Mouse (Mus musculus): ENCODE data around the gene Dnah2. TPM values are rescaled to one million over a fixed set of nuclear protein-coding genes. Genes with fewer than 3 reads are reported as not detected.

Gene Dnah2
- total and polyA plus RNA-seq, 3 experiments: 0.08 to 0.41 (median 0.23) TPM

- intact Hi-C loops (cut with DNase I): loop anchor here (1.0 kb wide), 2 partner anchors 121 to 132 kb away; no protein-coding TSS in a partner anchor
- H3K27ac ChIP-seq: no peak overlapping the region
- H3K79me2 ChIP-seq (replicated peaks; ENCODE audit: control insufficient read depth, insufficient read depth, low read length): no peaks in the 10 kb centered on the region
- no peaks in the 10 kb centered on the region; the same call in 1 of the 2 replicates for H3K4me1 ChIP-seq (ENCODE audit: control insufficient read depth, insufficient read depth, low read length)
- 55% methylated on average over 10 of the region's 10 CpGs for WGBS
- H3K36me3 ChIP-seq (ENCODE audit: control insufficient read depth, insufficient read depth, low read length): peaks cover 2% of the 10 kb centered on the region; the same call in 1 of the 2 replicates
- TF ChIP-seq POLR2A (IDR thresholded peaks at IDR 0.05; ENCODE audit: insufficient read depth, low read depth, low read length) (no peak), CTCF (IDR thresholded peaks at IDR 0.05) (peak; percentile 82), EP300 (IDR thresholded peaks at IDR 0.05; ENCODE audit: insufficient read depth, low read depth, low read length) (0 out of 2 replicates have a peak, but pooled peaks have one; percentile 11)
- H3K27me3 ChIP-seq (ENCODE audit: control insufficient read depth, insufficient read depth, low read length): no peaks in the 10 kb centered on the region
- H3K9ac ChIP-seq (ENCODE audit: low read depth, low read length): no peak overlapping the region
- DNase-seq: peak; percentile 44 to 46
- no peak overlapping the region for H3K4me3 ChIP-seq
Observed at GRCm38 (mm10) chr11:69390400-69391034, 158.4 kb downstream of the Dnah2 start.

- Histone ChIP-seq H3K79me2 (replicated peaks; ENCODE audit: control insufficient read depth, insufficient read depth, low read length) (no peaks in the 10 kb centered on the region), H3K4me3 (no peak overlapping the region), H3K4me1 (ENCODE audit: control insufficient read depth, insufficient read depth, low read length) (no peaks in the 10 kb centered on the region; the same call in 1 of the 2 replicates), H3K9ac (ENCODE audit: low read depth, low read length) (no peak overlapping the region), H3K27me3 (ENCODE audit: control insufficient read depth, insufficient read depth, low read length) (no peaks in the 10 kb centered on the region), H3K27ac (no peak overlapping the region), H3K36me3 (ENCODE audit: control insufficient read depth, insufficient read depth, low read length) (peaks cover 2% of the 10 kb centered on the region; the same call in 1 of the 2 replicates)
- peak; percentile 45 to 49 for DNase-seq
- intact Hi-C loops (cut with DNase I): loop anchor here (1.0 to 5.0 kb wide), 3 partner anchors 67 to 131 kb away; partner anchors contain the start of genes Cntrob and Trappc1
- TF ChIP-seq POLR2A (IDR thresholded peaks at IDR 0.05; ENCODE audit: insufficient read depth, low read depth, low read length) (no peak), EP300 (IDR thresholded peaks at IDR 0.05; ENCODE audit: insufficient read depth, low read depth, low read length) (no peak), CTCF (IDR thresholded peaks at IDR 0.05) (no peak)
- WGBS: 61% methylated on average over 14 of the region's 14 CpGs
Observed at GRCm38 (mm10) chr11:69389531-69390399, 159.1 kb downstream of the Dnah2 start.

- TF ChIP-seq CTCF (IDR thresholded peaks at IDR 0.05): peak; percentile 29; the same call in 1 of the 2 replicates
- TF ChIP-seq EP300 (IDR thresholded peaks at IDR 0.05; ENCODE audit: insufficient read depth, low read depth, low read length): no peak
- TF ChIP-seq POLR2A (IDR thresholded peaks at IDR 0.05; ENCODE audit: insufficient read depth, low read depth, low read length): no peak
- H3K4me1 ChIP-seq (ENCODE audit: control insufficient read depth, insufficient read depth, low read length): no peaks in the 10 kb centered on the region; the same call in 1 of the 2 replicates
- no peak overlapping the region for H3K27ac ChIP-seq
- intact Hi-C loops (cut with DNase I): loop anchor here (5.0 kb wide), 1 partner anchor 66 kb away; the partner anchor contains the start of genes Cntrob and Trappc1
- no peak overlapping the region for H3K9ac ChIP-seq (ENCODE audit: low read depth, low read length)
- H3K79me2 ChIP-seq (replicated peaks; ENCODE audit: control insufficient read depth, insufficient read depth, low read length): no peaks in the 10 kb centered on the region
- H3K36me3 ChIP-seq (ENCODE audit: control insufficient read depth, insufficient read depth, low read length): no peaks in the 10 kb centered on the region
- DNase-seq: no peak
- WGBS: over 99% methylated on average over 4 of the region's 4 CpGs
- no peak overlapping the region for H3K4me3 ChIP-seq
- no peaks in the 10 kb centered on the region for H3K27me3 ChIP-seq (ENCODE audit: control insufficient read depth, insufficient read depth, low read length)
Observed at GRCm38 (mm10) chr11:69388680-69389079, 160.2 kb downstream of the Dnah2 start.

GRCm38 (mm10) chr11:69386758-69387157 is 162.2 kb downstream of the Dnah2 start:
- WGBS: 71% methylated on average over 7 of the region's 7 CpGs
- no peak overlapping the region for H3K4me3 ChIP-seq
- no peaks in the 10 kb centered on the region; the same call in 1 of the 2 replicates for H3K4me1 ChIP-seq (ENCODE audit: control insufficient read depth, insufficient read depth, low read length)
- no peak overlapping the region for H3K27ac ChIP-seq
- no peaks in the 10 kb centered on the region for H3K36me3 ChIP-seq (ENCODE audit: control insufficient read depth, insufficient read depth, low read length)
- no peaks in the 10 kb centered on the region for H3K79me2 ChIP-seq (replicated peaks; ENCODE audit: control insufficient read depth, insufficient read depth, low read length)
- no peak for DNase-seq
- intact Hi-C loops (cut with DNase I): loop anchor here (5.0 kb wide), 1 partner anchor 64 kb away; the partner anchor contains the start of genes Cntrob and Trappc1
- no peak for TF ChIP-seq CTCF (IDR thresholded peaks at IDR 0.05)
- TF ChIP-seq EP300 (IDR thresholded peaks at IDR 0.05; ENCODE audit: insufficient read depth, low read depth, low read length): no peak
- no peak for TF ChIP-seq POLR2A (IDR thresholded peaks at IDR 0.05; ENCODE audit: insufficient read depth, low read depth, low read length)
- no peak overlapping the region for H3K9ac ChIP-seq (ENCODE audit: low read depth, low read length)
- no peaks in the 10 kb centered on the region for H3K27me3 ChIP-seq (ENCODE audit: control insufficient read depth, insufficient read depth, low read length)

GRCm38 (mm10) chr11:69384979-69385378 is 163.9 kb downstream of the Dnah2 start:
- no peaks in the 10 kb centered on the region for H3K27me3 ChIP-seq (ENCODE audit: control insufficient read depth, insufficient read depth, low read length)
- 87% methylated on average over 6 of the region's 6 CpGs for WGBS
- no peak overlapping the region for H3K4me3 ChIP-seq
- no peak overlapping the region for H3K9ac ChIP-seq (ENCODE audit: low read depth, low read length)
- no peaks in the 10 kb centered on the region for H3K36me3 ChIP-seq (ENCODE audit: control insufficient read depth, insufficient read depth, low read length)
- H3K27ac ChIP-seq: no peak overlapping the region
- intact Hi-C loops (cut with DNase I): loop anchor here (5.0 kb wide), 2 partner anchors 63 to 188 kb away; partner anchors contain the start of genes Alox8, Cntrob and Trappc1
- no peak for DNase-seq
- no peak for TF ChIP-seq POLR2A (IDR thresholded peaks at IDR 0.05; ENCODE audit: insufficient read depth, low read depth, low read length)
- TF ChIP-seq CTCF (IDR thresholded peaks at IDR 0.05): no peak
- no peak for TF ChIP-seq EP300 (IDR thresholded peaks at IDR 0.05; ENCODE audit: insufficient read depth, low read depth, low read length)
- H3K4me1 ChIP-seq (ENCODE audit: control insufficient read depth, insufficient read depth, low read length): no peaks in the 10 kb centered on the region
- no peaks in the 10 kb centered on the region for H3K79me2 ChIP-seq (replicated peaks; ENCODE audit: control insufficient read depth, insufficient read depth, low read length)

Data from heart, adult 2 months (tissue).